Mouse (Mus musculus): ENCODE data around the gene Slc25a1.
"Not testable (repeated sequence)": the region's sequence is repeated elsewhere in the genome, so short reads cannot be mapped to it uniquely, and the experiment has no call there.

Gene Slc25a1

GRCm38 (mm10) chr16:17928087-17928580, at the start of gene Slc25a1:
TSS of gene Slc25a1 (minus strand) at chr16:17928219.
- DNase-seq (ENCODE audit: low spot score in 2 of 2), result peak; percentile 90 to 93

GRCm38 (mm10) chr16:17971853-17972252, 43.8 kb upstream of the Slc25a1 start:
- no peak for DNase-seq (ENCODE audit: low spot score in 2 of 2)

GRCm38 (mm10) chr16:17962091-17962490, 34.1 kb upstream of the Slc25a1 start:
- no peak for DNase-seq (ENCODE audit: low spot score in 2 of 2)

- not testable (repeated sequence) for DNase-seq (ENCODE audit: low spot score in 2 of 2)
Measured at GRCm38 (mm10) chr16:17956052-17956638, 28.1 kb upstream of the Slc25a1 start.

- no peak for DNase-seq (ENCODE audit: low spot score in 2 of 2)
Measured at GRCm38 (mm10) chr16:17951618-17952017, 23.6 kb upstream of the Slc25a1 start.

- DNase-seq (ENCODE audit: low spot score in 2 of 2), result no peak
Measured at GRCm38 (mm10) chr16:17950068-17950467, 22.0 kb upstream of the Slc25a1 start.

- no peak for DNase-seq (ENCODE audit: low spot score in 2 of 2)
Measured at GRCm38 (mm10) chr16:17949421-17949877, 21.4 kb upstream of the Slc25a1 start.

GRCm38 (mm10) chr16:17945081-17945831, 17.2 kb upstream of the Slc25a1 start:
- DNase-seq (ENCODE audit: low spot score in 2 of 2), result peak in 1 of 2 experiments; percentile 16

- peak; percentile 23 to 31 for DNase-seq (ENCODE audit: low spot score in 2 of 2)
Measured at GRCm38 (mm10) chr16:17943466-17943865, 15.4 kb upstream of the Slc25a1 start.

GRCm38 (mm10) chr16:17939255-17939751, 11.3 kb upstream of the Slc25a1 start:
- no peak for DNase-seq (ENCODE audit: low spot score in 2 of 2)

- peak in 1 of 2 experiments; percentile 46 for DNase-seq (ENCODE audit: low spot score in 2 of 2)
Measured at GRCm38 (mm10) chr16:17938821-17939220, 10.8 kb upstream of the Slc25a1 start.

- DNase-seq (ENCODE audit: low spot score in 2 of 2), result no peak
Measured at GRCm38 (mm10) chr16:17938187-17938586, 10.2 kb upstream of the Slc25a1 start.

- no peak for DNase-seq (ENCODE audit: low spot score in 2 of 2)
Measured at GRCm38 (mm10) chr16:17936776-17937175, 8.8 kb upstream of the Slc25a1 start.

GRCm38 (mm10) chr16:17934445-17934910, 6.5 kb upstream of the Slc25a1 start:
- no peak for DNase-seq (ENCODE audit: low spot score in 2 of 2)

GRCm38 (mm10) chr16:17933594-17934444, 5.8 kb upstream of the Slc25a1 start:
- DNase-seq (ENCODE audit: low spot score in 2 of 2), result no peak

- no peak for DNase-seq (ENCODE audit: low spot score in 2 of 2)
Measured at GRCm38 (mm10) chr16:17931906-17932460, 4.0 kb upstream of the Slc25a1 start.

- DNase-seq (ENCODE audit: low spot score in 2 of 2), result no peak
Measured at GRCm38 (mm10) chr16:17929631-17930030, 1.6 kb upstream of the Slc25a1 start.

GRCm38 (mm10) chr16:17929211-17929610, 1.2 kb upstream of the Slc25a1 start:
- DNase-seq (ENCODE audit: low spot score in 2 of 2), result no peak

GRCm38 (mm10) chr16:17928627-17929104, 647 bp upstream of the Slc25a1 start:
- DNase-seq (ENCODE audit: low spot score in 2 of 2), result peak; percentile 80 to 81

- DNase-seq (ENCODE audit: low spot score in 2 of 2), result peak; percentile 62 to 65
Measured at GRCm38 (mm10) chr16:17927351-17928082, 502 bp downstream of the Slc25a1 start.

GRCm38 (mm10) chr16:17922163-17922538, 5.9 kb downstream of the Slc25a1 start:
- DNase-seq (ENCODE audit: low spot score in 2 of 2), result peak; percentile 60 to 75
